10 mouse cellular contexts compared by ENCODE assay signal in genomic region chr17:12029921-12030461, GRCm38 (mm10).
A peak's percentile ranks its signal among the peaks of the same experiment; 100 is the strongest.
DNase-seq lines count a peak whose midpoint lies in the region; ATAC-seq and TF ChIP-seq lines count a peak whose summit lies in the region.
"Had no signal": no experiment of that assay in that cellular context is flagged by ENCODE, and none has a peak within 500 bp of the region (broad histone marks: within the 10 kb centered on the region; RNA-seq: fewer than 3 reads in every experiment).

No protein-coding gene starts in this region.

- no peak for ATAC-seq in heart, embryonic 12.5 days (ENCODE audit: insufficient number of reproducible peaks, low FRiP score)
- ATAC-seq in forebrain, embryonic 15.5 days (replicated peaks), result no peak
- no peak for ATAC-seq in midbrain, embryonic 11.5 days (ENCODE audit: low FRiP score)

- peaks cover 23% of the 10 kb centered on the region for H3K27me3 ChIP-seq in heart, embryonic 12.5 days (replicated peaks)
- H3K27me3 ChIP-seq in E14TG2a.4 (ENCODE audit: insufficient read depth, low read length), result peaks cover 29% of the 10 kb centered on the region
- no peaks in the 10 kb centered on the region for H3K27me3 ChIP-seq in forebrain, embryonic 15.5 days
- no peaks in the 10 kb centered on the region for H3K27me3 ChIP-seq in midbrain, embryonic 11.5 days (ENCODE audit: control insufficient read depth, insufficient read depth, low read length)

- 27% methylated on average over 14 of the region's 14 CpGs for WGBS in heart, embryonic 12.5 days
- WGBS in forebrain, embryonic 15.5 days, result 11% methylated on average over 14 of the region's 14 CpGs
- WGBS in midbrain, embryonic 11.5 days, result 19% methylated on average over 14 of the region's 14 CpGs

- no peaks in the 10 kb centered on the region; the same call in 1 of the 2 replicates for H3K9me3 ChIP-seq in heart, embryonic 12.5 days (replicated peaks)
- no peaks in the 10 kb centered on the region for H3K9me3 ChIP-seq in E14TG2a.4 (ENCODE audit: low read length)
- no peaks in the 10 kb centered on the region for H3K9me3 ChIP-seq in forebrain, embryonic 15.5 days
- no peaks in the 10 kb centered on the region for H3K9me3 ChIP-seq in midbrain, embryonic 11.5 days (ENCODE audit: control insufficient read depth, low read length)

- H3K4me2 ChIP-seq in heart, embryonic 12.5 days, result 0 out of 2 replicates have a peak overlapping the region, but pooled peaks have one; percentile 11
- peak overlapping the region; percentile 2; the same call in 1 of the 2 replicates for H3K4me2 ChIP-seq in forebrain, embryonic 15.5 days (replicated peaks)
- no peak overlapping the region; the same call in 1 of the 2 replicates for H3K4me2 ChIP-seq in midbrain, embryonic 11.5 days

- TF ChIP-seq CTCF in E14TG2a.4 (conservative IDR thresholded peaks at IDR 0.05; ENCODE audit: low read length), result no peak

- H3K36me3 ChIP-seq in heart, embryonic 12.5 days, result no peaks in the 10 kb centered on the region
- no peaks in the 10 kb centered on the region for H3K36me3 ChIP-seq in E14TG2a.4 (ENCODE audit: insufficient read depth, low read length)
- no peaks in the 10 kb centered on the region for H3K36me3 ChIP-seq in forebrain, embryonic 15.5 days
- no peaks in the 10 kb centered on the region for H3K36me3 ChIP-seq in midbrain, embryonic 11.5 days (ENCODE audit: control insufficient read depth, insufficient read depth, low read length)

- intact Hi-C loops in heart, postnatal 10 days (cut with DNase I), result no loop called here

- H3K4me3 ChIP-seq in heart, embryonic 12.5 days, result no peak overlapping the region
- peak overlapping the region; percentile 46 for H3K4me3 ChIP-seq in E14TG2a.4 (replicated peaks; ENCODE audit: low read length)
- H3K4me3 ChIP-seq in forebrain, embryonic 15.5 days, result no peak overlapping the region
- H3K4me3 ChIP-seq in midbrain, embryonic 11.5 days (ENCODE audit: low read depth, low read length), result no peak overlapping the region
- H3K4me3 ChIP-seq: heart, adult 2 months had no signal

- H3K4me1 ChIP-seq in heart, embryonic 12.5 days (replicated peaks), result peaks cover 24% of the 10 kb centered on the region
- H3K4me1 ChIP-seq in E14TG2a.4 (replicated peaks; ENCODE audit: low read depth, low read length), result peaks cover 19% of the 10 kb centered on the region
- H3K4me1 ChIP-seq in forebrain, embryonic 15.5 days, result peaks cover 19% of the 10 kb centered on the region
- H3K4me1 ChIP-seq in midbrain, embryonic 11.5 days (ENCODE audit: control insufficient read depth, insufficient read depth, low read length), result peaks cover 13% of the 10 kb centered on the region; the same call in 1 of the 2 replicates

- no peak for DNase-seq in heart, postnatal 10 days
- peak; percentile 88 for DNase-seq in midbrain, embryonic 11.5 days (ENCODE audit: low spot score, missing footprints)
- DNase-seq in thymus, postnatal 25 days, result no peak
- DNase-seq in adrenal gland, adult 2 months, result no peak
- no peak for DNase-seq in kidney, postnatal 36 days
- DNase-seq: heart, adult 2 months; liver had no signal

- no peak overlapping the region for H3K9ac ChIP-seq in heart, embryonic 12.5 days
- no peak overlapping the region for H3K9ac ChIP-seq in forebrain, embryonic 15.5 days (replicated peaks)
- peak overlapping the region; percentile 21; the same call in 1 of the 2 replicates for H3K9ac ChIP-seq in midbrain, embryonic 11.5 days (ENCODE audit: low read length)

- no peak overlapping the region for H3K27ac ChIP-seq in heart, embryonic 12.5 days (ENCODE audit: poor library complexity, severe bottlenecking)
- H3K27ac ChIP-seq in forebrain, embryonic 15.5 days (replicated peaks), result peak overlapping the region; percentile 21; the same call in 1 of the 2 replicates
- H3K27ac ChIP-seq in midbrain, embryonic 11.5 days (ENCODE audit: low read depth, low read length), result peak overlapping the region; percentile 2; the same call in 1 of the 2 replicates
- H3K27ac ChIP-seq: heart, adult 2 months had no signal
